Mouse (Mus musculus) retina, adult 2 months (tissue): Measurements from ENCODE around the gene Eif5.
"Not testable (repeated sequence)": the region's sequence is repeated elsewhere in the genome, so short reads cannot be mapped to it uniquely, and the experiment has no call there.

Experiments used
- DNase-seq: peaks from one replicate; pipeline ENCODE4 v3.0.0-alpha.2; 2012; ENCODE audit warnings: low read depth, low spot score

The Eif5 gene

DNA sequence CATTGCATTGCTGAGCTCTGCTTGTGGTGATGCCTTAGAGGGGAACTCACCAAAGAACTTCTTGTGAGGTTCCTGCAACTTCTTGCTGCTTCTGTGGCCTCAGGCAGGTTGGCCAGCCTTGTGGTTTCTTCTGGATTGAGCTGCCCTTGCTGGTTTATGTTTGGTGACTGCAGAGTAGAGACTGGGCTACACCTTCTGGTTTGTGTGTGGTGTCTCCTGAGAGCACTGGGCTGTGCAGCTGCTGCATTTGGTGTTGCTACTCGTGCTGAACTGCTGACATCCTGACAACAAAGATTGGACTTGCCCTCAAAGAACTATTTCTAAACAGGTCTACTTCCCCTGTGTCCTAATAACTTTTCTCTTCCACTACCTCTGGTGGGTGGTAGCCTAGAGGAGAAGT lies 13.3 kb upstream of the Eif5 start:
- no peak for DNase-seq

DNA sequence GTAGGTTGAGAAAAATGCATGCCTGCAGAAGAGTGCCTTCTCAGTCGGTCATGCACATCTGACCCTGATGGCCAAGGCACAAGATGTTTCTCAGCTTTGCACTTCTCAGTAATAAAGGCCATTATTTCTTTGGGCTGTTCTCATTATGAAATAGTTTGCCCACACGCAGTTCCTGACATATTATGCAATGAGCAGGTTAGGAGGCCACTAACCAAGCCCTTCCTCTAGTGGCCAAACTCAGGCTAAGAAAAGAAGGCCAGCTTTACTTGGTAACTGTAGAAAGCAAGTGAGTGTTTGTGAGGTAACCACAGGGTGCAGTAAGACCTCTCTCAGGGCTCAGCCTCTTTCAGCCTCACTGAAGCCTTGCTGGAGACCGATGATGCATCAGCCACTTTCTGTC lies 12.9 kb upstream of the Eif5 start:
- no peak for DNase-seq

DNA sequence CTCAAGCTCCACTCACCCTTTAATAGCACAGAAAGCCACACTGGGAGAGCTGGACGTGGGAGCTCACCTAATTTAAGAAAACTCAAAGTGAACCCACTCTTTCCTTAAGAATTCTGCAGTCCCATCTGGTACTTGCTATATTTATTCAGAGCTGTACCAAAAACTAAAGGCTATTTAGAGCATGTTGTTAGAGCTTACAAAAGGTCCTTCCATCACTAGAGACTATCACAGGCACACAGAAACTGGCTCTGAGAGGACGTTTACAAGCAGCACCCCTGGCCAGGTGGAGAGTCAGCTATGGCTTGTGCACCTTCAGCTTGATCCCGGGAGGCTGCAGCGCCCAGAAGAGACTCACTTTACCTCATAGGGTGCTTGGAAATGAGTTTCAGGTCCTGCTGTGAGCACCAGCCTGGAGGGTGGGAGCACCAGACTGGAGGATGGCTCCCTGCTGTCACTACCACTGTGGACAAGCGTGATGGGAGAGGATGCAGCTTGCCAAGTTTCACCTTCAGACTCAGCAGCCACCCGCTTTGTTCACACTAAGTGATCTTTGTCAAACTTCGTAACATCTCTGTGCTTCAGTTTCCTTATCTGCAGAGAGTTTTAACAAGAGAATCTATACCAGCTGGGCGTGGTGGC lies 10.1 kb upstream of the Eif5 start:
- DNase-seq = no peak

DNA sequence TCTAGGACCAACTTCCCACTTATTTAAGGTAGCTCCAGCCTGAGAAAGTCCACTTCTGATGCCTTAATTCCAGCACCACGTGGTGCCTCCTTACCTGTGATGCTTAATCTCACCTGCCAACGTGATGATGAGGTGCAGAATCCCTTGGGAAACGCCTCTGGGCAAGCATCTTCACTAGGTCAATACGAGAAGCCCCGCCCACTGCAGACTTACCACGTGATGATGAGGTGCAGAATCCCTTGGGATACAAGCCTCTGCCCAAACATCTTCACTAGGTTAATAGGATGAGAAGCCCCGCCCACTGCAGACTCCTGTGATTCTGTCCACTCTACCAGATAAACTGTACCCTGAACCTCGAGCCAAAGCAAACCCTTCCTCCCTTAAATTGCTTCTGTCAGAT lies 8.6 kb upstream of the Eif5 start:
- no peak for DNase-seq

DNA sequence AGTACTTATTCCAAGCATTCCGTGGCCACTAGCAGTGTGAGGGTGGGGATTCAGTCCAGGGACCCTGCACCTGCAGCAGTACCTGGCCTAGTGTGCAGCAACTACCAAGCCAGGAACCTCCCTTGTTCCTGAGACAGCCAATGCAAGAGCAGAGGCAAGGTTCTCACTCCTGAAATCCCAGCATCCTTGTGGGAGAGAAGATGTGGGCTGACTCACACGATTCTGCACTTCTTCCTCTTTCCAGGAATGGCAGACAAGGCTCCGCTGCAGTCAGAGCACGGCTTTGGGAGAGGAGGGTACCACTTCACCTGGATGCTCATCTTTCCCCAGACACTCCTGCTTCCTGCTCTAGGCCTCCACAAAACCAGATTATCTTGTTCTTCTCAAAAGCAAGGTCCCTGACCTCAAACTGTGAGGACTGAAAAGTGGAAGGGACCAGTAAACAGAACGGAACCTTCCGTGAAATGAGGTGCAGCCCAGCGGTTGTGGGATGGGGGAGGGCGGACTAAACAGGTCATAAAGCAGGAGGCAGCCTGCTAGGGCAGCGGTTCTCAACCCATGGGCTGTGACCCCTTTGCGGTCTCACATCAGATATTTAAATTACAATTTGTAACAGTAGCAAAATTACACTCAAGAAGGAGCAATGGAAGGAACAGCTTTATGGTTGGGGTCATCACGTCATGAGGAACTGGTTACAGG lies 4.6 kb upstream of the Eif5 start:
- DNase-seq = no peak

DNA sequence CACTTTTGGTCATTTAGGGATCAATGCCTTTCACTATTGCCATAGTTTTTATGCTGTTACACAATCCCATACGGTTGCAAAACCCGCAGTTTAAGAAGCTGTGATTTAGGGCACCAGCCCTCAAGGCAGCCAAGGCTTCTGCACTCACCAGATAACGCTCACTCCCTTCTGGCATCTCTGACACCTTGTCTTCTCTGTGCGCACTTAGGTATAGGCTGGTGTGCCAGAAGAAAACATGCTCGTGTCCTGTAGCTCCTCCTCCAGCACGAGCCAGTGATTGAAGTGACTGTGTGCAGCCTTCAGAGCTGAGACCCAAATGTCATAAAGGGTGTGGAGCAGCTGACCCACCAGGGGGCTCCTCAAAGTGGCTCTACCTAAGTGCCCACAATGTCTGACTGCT lies 2.5 kb upstream of the Eif5 start:
- no peak for DNase-seq

DNA sequence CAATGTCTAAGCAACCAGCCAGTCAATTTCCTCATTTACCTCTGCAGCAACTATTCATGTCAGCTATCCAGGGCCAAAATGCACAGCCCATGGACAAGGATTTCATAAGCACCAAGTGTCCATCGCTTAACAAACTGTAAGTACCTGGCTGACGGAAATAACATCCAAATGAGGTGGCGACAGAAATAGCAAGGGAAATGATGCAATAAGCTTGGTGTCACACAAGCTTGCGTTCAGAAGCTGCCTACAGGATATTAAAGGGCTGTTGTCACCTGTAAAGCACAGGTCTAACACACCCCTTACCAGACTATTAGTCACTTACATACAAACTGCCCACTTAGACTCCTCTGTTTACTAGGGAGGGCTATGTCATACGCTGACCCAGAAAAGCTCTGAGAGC lies 2.1 kb upstream of the Eif5 start:
- DNase-seq = no peak

DNA sequence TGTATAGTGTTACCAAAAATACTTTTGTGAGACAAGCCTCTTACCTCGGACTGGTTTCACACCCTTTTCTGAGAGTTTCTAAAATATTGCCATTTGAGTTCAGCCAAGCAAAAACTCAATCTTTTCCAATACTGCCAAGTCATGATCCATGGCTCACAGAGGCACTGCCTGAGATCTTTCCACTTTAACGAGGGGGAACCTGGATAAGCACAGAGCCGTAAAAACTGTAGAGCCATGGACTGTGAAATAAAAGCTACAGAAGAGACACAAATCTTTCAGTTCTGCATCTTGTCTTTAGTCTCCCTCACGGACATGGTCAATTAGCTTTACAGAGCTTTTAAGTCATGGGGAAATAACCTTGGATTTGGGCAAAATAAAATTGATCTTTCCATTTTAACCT lies 1.1 kb upstream of the Eif5 start:
- no peak for DNase-seq

DNA sequence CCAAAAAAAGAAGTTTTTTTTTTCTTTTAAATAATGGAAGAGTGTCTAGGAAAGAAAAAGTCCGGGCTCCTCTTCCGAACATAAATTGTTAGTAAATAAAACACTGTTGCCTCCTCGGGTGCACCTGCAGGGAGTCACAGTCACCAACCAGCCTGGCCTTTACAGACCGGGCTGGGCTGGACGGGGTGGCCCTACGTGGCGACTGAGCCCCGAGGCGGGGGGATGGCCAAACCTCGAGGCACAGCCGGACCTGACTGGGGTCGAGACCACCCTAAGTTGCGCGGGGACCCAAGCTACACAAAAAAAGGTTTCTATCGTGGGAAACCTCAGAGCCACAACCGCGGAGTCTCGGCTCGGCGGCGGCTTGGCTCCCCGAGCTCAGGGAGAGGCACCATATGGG lies 475 bp upstream of the Eif5 start:
- no peak for DNase-seq

DNA sequence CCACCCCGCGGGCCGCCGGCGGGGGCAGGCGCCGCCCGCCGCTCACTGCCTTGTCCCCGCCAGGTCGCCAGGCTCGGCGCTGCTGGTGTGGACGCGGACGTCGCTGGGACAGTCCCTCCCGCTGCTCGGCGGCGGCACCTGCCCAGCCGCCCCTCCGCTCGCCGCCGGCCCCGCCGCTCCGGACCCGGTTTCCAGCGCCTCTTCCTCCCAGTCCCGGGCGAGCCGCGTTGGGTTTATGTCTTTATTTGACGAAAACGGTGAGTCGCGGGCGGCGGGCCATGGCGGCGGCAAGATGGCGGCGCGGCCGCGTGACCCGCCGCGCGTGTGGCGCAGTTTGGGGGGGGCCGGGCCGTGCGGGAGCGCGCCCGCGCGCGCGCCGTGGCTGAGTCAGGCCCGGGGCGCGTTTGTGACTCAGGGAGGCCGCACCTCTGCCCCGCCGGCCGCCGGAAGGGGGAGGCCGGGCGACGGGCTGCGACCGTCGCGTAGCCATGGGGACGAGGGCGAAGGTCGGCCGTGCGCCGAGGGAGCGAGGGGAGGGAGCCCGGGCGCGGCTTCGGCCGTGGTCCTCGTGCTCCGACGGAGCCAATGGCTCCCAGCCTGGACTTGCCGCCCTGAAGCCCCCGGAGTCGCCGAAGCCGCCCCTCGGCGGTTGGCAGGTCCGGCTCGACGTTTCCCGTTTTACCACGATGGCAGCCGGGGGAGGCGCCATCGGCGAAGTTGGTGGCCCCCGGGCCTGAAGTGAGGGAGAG lies 650 bp downstream of the Eif5 start:
- DNase-seq = peak; percentile 77

DNA sequence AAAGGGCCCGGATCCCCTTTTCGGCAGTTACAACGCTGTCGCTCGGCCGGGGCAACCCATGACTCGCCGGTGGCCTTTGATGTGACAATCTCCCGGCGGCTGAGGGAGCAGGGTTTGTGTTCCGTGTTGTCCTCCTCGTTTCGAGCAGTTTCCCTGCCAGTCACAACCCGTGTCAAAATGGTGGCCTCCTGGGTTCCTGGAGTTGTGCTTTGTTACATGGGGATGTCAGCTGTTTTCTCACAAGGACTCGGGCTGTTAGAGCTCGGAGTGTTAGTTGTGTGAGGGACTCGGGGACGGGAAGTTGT lies 1.2 kb downstream of the Eif5 start:
- DNase-seq = no peak

DNA sequence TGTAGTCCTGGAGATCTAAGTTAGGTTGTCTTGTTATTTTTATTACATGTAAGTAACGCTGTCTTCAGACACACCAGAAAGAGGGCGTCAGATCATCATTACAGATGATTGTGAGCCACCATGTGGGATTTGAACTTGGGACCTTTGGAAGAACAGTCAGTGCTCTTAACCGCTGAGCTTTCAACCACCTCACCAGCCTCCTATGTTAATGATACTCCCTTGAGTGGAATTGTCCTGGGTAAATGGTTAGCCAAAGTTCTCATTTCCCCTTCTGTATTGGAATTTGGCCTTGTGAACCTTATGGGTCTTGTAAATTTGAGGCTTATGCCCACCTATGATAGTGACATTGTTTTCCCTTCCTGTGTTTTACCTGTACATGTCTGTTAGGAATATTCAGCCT lies 9.3 kb downstream of the Eif5 start:
- no peak for DNase-seq

DNA sequence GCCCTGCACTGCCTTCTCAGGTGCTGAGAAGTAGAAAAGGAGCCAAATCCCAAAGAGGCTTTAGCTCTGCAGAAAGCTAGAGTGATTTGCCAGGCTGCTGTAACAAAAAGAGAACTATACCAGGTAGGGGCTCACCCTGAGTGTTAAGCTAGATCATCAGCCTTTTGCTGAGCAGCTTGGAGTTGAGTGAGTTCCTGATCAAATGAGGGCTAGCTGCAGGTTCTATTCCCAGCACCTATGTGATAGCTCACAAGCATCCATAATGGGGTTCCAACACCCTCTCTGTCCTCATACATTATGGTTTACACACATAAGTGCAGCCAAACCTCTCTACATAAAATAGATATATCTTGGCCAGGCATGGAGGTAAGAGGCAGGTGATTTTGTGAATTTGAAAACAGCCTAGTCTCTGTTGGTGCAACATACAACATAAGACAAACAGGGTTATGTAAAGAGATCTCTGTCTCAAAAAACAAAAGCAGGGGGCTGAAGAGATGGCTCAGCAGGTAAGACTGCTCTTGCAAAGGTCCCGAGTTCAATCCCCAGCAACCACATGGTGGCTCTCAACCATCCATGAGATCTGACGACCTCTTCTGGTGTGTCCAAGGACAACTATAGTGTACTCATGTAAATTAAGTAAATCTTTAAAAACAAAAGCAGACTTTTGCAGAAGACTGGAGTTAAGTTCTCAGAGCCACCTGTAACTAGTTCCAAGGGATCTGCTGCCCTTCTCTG lies 10.9 kb downstream of the Eif5 start:
- no peak for DNase-seq

DNA sequence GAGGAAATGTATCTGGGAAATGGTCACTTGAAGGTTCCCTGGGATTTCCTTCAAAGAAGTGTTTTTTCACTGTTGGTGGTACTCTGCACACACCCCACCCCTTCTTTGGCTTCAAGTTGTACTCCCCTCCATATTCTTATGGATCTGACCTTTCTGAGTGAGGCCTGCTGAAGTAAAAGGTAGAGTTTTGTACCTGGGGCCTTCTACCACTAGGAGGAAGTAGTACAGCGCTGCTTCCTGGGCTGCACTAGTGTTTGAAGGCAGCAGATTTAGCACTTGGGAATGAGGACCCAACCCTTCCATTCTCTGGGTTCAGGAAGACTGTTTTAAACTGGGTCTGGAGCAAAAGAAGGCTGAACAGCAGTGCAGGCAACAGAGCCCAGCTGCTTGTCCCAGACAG lies 12.9 kb downstream of the Eif5 start:
- DNase-seq = no peak

DNA sequence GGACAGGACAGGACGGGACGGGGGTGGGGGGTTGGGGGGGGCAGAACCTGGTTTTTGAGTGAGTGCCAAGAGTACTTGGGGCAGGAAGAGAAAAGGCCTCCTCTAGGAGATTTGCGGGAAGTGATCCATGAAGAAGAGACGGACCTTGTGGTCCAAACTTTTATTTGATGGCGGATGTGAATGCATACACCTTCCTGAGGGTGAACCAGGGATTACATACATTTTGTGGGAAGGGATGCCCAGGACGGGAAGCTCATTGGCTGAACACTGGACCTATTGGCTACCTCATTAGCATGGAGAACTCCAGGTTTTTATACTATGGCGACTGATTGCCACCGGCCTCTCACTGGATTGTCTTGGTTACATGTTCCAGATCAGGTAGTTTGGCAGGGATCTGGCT lies 14.5 kb downstream of the Eif5 start:
- DNase-seq = no peak

DNA sequence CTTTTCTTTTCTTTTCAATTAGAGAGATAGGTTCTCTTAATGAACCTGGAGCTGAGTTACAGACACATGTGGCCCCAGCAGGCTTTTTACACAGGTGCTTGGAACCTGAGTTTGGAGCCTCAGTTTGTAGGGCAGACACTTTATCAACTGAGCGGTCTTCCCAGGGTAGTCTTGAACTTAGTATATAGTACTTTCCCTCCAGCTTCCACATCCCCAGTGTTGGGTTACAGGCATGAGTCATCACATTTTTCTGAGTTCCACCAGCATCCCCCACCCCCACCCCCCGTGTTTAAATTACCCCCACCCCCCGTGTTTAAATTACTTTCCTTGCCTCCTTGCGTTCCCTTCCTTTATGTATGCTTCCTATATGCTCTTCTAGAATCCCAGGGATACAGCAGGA lies 17.5 kb downstream of the Eif5 start:
- no peak for DNase-seq

DNA sequence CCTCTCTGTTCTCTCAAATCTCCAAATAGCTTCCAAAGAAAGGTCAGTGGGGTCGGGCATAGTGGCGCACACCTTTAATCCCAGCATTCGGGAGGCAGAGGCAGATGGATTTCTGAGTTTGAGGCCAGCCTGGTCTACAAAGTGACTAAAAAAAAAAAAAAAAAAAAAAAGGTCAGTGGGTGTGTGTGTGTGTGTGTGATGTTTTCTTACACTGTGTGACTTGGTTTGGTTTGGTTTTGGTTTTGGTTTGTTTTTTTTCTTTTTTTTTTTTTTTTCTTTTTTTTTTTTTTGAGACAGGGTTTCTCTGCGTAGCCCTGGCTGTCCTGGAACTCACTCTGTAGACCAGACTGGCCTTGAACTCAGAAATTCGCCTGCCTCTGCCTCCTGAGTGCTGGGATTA lies 18.1 kb downstream of the Eif5 start:
- not testable (repeated sequence) for DNase-seq

DNA sequence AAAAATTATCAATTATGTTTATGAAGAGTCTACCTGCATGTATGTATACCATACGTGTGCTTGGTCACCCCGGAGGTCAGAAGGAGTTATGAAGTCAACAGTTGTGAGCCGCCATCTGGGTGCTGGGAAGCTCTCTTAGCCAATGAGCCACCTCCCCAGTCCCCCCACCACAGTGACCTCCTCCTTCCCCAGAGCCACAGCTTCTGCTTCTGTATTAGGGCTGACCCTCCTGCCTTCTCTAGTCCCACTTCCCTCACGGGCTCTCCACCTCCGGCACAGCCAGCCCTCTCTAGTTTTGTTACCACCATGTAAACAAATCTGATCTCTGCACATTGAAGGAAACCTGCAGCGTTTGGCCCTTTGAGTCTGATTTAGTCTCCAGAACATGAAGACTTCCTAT lies 19.7 kb downstream of the Eif5 start:
- no peak for DNase-seq

DNA sequence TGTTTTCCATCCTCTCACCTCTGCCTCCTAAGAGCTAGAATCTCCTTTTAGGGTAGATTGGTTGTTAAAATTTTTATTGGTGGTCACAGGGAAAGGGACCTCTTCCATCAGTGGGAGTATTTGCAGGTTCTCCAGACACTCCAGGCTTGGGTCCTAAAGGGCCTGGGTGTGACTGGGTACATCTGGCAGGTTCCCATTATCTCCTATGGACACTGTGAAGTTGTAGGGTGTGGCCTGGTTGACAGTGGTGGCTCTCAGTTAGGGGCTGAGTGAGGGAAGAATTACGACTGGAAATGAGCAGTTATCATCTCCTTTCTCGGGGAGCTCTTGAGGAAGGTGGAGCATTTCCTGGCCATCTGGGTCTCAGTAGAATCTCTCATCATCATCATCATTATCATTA lies 20.8 kb downstream of the Eif5 start:
- DNase-seq = no peak

DNA sequence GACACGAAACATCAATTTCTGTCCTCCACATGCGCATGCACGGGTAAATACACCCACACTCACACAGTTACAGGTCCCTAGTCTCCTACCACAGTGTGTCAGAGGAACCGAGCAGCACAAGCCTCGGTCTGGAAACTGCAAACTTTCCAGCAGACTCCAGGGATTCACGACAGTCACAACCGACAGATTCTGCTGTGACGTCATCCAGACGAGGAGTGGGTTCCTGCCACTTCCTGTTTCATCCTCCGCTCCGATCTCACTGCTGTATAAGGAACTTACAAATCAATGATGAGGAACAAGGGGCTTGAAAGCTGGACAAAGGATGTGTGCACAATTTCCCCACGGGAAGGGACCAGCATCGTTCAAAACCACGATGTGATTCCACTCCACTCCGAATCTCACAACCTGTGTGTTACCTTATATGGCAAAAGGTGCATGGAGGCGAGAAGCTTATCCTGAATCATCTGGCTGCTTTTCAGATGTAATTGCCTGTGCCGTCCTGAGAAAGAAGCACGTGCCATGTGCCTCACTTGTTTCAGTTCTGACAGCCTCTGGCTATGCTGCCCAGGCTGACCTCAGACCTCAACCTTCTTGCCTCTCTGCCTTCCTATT lies 21.9 kb downstream of the Eif5 start:
- DNase-seq = no peak

DNA sequence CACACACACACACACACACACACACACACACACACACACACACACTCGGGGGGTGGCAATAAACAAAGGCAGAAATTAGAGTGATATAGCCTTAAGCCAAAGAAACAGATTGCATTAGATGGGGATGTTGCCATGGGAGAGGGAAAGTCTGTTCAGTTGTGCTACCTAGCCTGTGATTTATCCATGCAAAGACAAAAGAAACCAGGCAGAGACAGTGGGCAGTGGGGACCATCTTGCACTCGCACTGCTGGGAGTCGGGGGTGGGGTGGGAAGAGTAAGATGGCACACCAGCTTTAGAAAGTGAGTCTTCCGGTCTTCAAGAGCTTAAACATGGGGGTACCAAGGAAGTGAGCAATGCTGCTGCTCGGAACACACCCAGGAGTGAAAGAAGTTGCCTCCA lies 22.5 kb downstream of the Eif5 start:
- no peak for DNase-seq

DNA sequence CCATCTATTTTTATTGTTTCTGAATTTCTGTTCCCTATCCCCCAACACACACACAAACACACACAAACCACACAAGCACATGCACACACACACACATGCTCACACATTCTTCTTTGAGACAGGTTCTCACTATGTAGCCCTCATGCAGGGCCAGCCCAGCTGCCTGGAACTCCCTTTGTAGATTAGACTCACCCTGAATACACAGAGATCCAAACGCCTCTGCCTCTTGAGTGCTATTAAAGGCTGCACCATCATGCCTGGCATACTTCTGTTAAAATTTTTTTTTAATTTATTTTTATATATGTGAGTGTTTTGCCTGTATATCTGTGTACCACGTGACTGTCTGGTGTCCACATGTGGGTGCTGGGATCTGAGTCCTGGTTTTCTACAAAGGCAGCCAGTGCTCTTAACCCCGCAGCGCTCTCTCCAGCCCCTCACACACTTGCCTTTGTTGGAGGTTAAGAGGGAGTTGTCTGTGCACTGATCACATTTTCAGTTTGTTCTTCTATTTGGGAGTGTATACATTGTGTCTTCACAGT lies 24.5 kb downstream of the Eif5 start:
- no peak for DNase-seq
